Mouse (Mus musculus) MEL (cell line): ENCODE data around the gene Gm17268. TPM values are rescaled to one million over a fixed set of nuclear protein-coding genes. Genes with fewer than 3 reads are reported as not detected.

Experiments
- DNase-seq: peaks from one replicate; pipeline ENCODE4 v3.0.0; 2011; ENCODE audit warnings: low read depth, low spot score
- H3K27ac ChIP-seq: 2 replicates; pipeline ENCODE4 v1.5.1; 2012; ENCODE audit warnings: low read depth, mild to moderate bottlenecking, control low read depth, low read length, moderate library complexity; ENCODE audit not compliant: control insufficient read depth
- H3K27me3 ChIP-seq, 2 experiments: fragments of 150-350 bp in 1 of 2; sonication (generic) in 1 of 2; 2 replicates each; pipeline ENCODE4 v1.6.1; 2012; ENCODE audit warnings: low read length in 2 of 2, mild to moderate bottlenecking in 2 of 2, improper control_type of control experiment in 1 of 2, moderate library complexity in 1 of 2; ENCODE audit not compliant: insufficient read depth in 2 of 2, control insufficient read depth in 1 of 2
- H3K36me3 ChIP-seq, 2 experiments: 2 replicates each; pipeline ENCODE4 v1.6.1; 2012 to 2014; ENCODE audit warnings: low read length in 2 of 2, improper control_type of control experiment in 1 of 2, inconsistent platforms in 1 of 2, mild to moderate bottlenecking in 1 of 2; ENCODE audit not compliant: insufficient read depth in 2 of 2, control insufficient read depth in 1 of 2
- H3K4me1 ChIP-seq, 2 experiments: fragments of 150-350 bp in 1 of 2; sonication (generic) in 1 of 2; 2 replicates each; pipeline ENCODE4 v1.6.1; 2012; ENCODE audit warnings: low read length in 2 of 2, improper control_type of control experiment in 1 of 2, mild to moderate bottlenecking in 1 of 2; ENCODE audit not compliant: insufficient read depth in 2 of 2, control insufficient read depth in 1 of 2
- H3K4me3 ChIP-seq, 2 experiments: fragments of 150-350 bp in 1 of 2; sonication (generic) in 1 of 2; 2 replicates each; pipeline ENCODE4 v1.5.1; 2012; ENCODE audit warnings: low read depth in 2 of 2, low read length in 2 of 2, mild to moderate bottlenecking in 2 of 2, moderate library complexity in 2 of 2, control low read depth in 1 of 2, improper control_type of control experiment in 1 of 2; ENCODE audit not compliant: control insufficient read depth in 1 of 2, insufficient read depth in 1 of 2
- H3K79me2 ChIP-seq: 2 replicates; pipeline ENCODE4 v1.6.1; 2012; ENCODE audit warnings: mild to moderate bottlenecking, low read length, moderate library complexity; ENCODE audit not compliant: control insufficient read depth, poor library complexity, insufficient read depth
- H3K9ac ChIP-seq: 2 replicates; pipeline ENCODE4 v1.6.1; 2012; ENCODE audit warnings: low read depth, mild to moderate bottlenecking, control low read depth, low read length, moderate library complexity; ENCODE audit not compliant: control insufficient read depth, poor library complexity, severe bottlenecking
- H3K9me3 ChIP-seq: fragments of 150-350 bp; sonication (generic); replicated peaks from 2 replicates; pipeline ENCODE4 v1.6.1; 2012; ENCODE audit warnings: mild to moderate bottlenecking, low read length, improper control_type of control experiment, moderate library complexity; ENCODE audit not compliant: insufficient read depth
- BHLHE40 ChIP-seq: IDR thresholded peaks from 2 replicates; pipeline ENCODE4 v1.6.1; 2012; ENCODE audit warnings: low read depth, mild to moderate bottlenecking, inconsistent platforms, low read length, improper control_type of control experiment, borderline replicate concordance
- CTCF ChIP-seq, 3 experiments: IDR thresholded peaks in 2 of 3; conservative IDR thresholded peaks in 1 of 3; 2 replicates each; pipeline ENCODE4 v1.5.1; 2011 to 2012; ENCODE audit warnings: low read length in 3 of 3, low read depth in 2 of 3, mild to moderate bottlenecking in 2 of 3, improper control_type of control experiment in 1 of 3, inconsistent platforms in 1 of 3, mixed read lengths in 1 of 3, moderate library complexity in 1 of 3; ENCODE audit not compliant: control insufficient read depth in 1 of 3, insufficient read depth in 1 of 3, poor library complexity in 1 of 3, severe bottlenecking in 1 of 3
- EP300 ChIP-seq, 2 experiments: IDR thresholded peaks; 2 replicates each; pipeline ENCODE4 v1.6.1; 2011; ENCODE audit warnings: improper control_type of control experiment in 2 of 2, low read length in 2 of 2, low read depth in 1 of 2, mild to moderate bottlenecking in 1 of 2
- GATA1 ChIP-seq: IDR thresholded peaks from 2 replicates; pipeline ENCODE4 v1.6.1; 2011; ENCODE audit warnings: low read depth, low read length, improper control_type of control experiment
- HCFC1 ChIP-seq: IDR thresholded peaks from 2 replicates; pipeline ENCODE4 v1.6.1; 2012; ENCODE audit warnings: low read depth, mild to moderate bottlenecking, inconsistent platforms, low read length, improper control_type of control experiment, moderate library complexity
- JUND ChIP-seq: IDR thresholded peaks from 2 replicates; pipeline ENCODE4 v1.6.1; 2011; ENCODE audit warnings: low read depth, mild to moderate bottlenecking, improper control_type of control experiment, low read length
- KAT2A ChIP-seq: conservative IDR thresholded peaks from 2 replicates; pipeline ENCODE4 v1.6.1; 2012; ENCODE audit warnings: low read depth, low read length, improper control_type of control experiment, inconsistent platforms
- MAZ ChIP-seq: IDR thresholded peaks from 2 replicates; pipeline ENCODE4 v1.6.1; 2012; ENCODE audit warnings: low read depth, mild to moderate bottlenecking, inconsistent platforms, low read length, improper control_type of control experiment
- MXI1 ChIP-seq: IDR thresholded peaks from 2 replicates; pipeline ENCODE4 v1.6.1; 2011; ENCODE audit warnings: mild to moderate bottlenecking, low read depth, low read length, improper control_type of control experiment
- POLR2AphosphoS2 ChIP-seq: IDR thresholded peaks from 2 replicates; pipeline ENCODE4 v1.6.1; 2011; ENCODE audit warnings: low read length, improper control_type of control experiment
- POLR2AphosphoS5 ChIP-seq: IDR thresholded peaks from 2 replicates; pipeline ENCODE4 v1.6.1; 2012; ENCODE audit warnings: low read depth, borderline replicate concordance, mild to moderate bottlenecking, inconsistent platforms, low read length, moderate library complexity, mixed read lengths
- RCOR1 ChIP-seq: IDR thresholded peaks from 2 replicates; pipeline ENCODE4 v1.6.1; 2012; ENCODE audit warnings: low read depth, mild to moderate bottlenecking, inconsistent platforms, low read length, improper control_type of control experiment
- TCF12 ChIP-seq: IDR thresholded peaks from 2 replicates; pipeline ENCODE4 v1.6.1; 2014; ENCODE audit warnings: low read depth, mild to moderate bottlenecking, inconsistent platforms, low read length, improper control_type of control experiment, moderate library complexity
- USF1 ChIP-seq: IDR thresholded peaks from 2 replicates; pipeline ENCODE4 v1.6.1; 2014; ENCODE audit warnings: low read depth, mild to moderate bottlenecking, inconsistent platforms, low read length, improper control_type of control experiment, moderate library complexity
- USF2 ChIP-seq, 2 experiments: IDR thresholded peaks; 2 replicates each; pipeline ENCODE4 v1.6.1; 2011 to 2012; ENCODE audit warnings: improper control_type of control experiment in 2 of 2, low read length in 2 of 2, borderline replicate concordance in 1 of 2, inconsistent platforms in 1 of 2, low read depth in 1 of 2, mild to moderate bottlenecking in 1 of 2; ENCODE audit not compliant: insufficient read depth in 1 of 2
- ZC3H11A ChIP-seq: IDR thresholded peaks from 2 replicates; pipeline ENCODE4 v1.6.1; 2012; ENCODE audit warnings: low read depth, mild to moderate bottlenecking, inconsistent platforms, low read length, improper control_type of control experiment
- ZMIZ1 ChIP-seq: IDR thresholded peaks from 2 replicates; pipeline ENCODE4 v1.6.1; 2012; ENCODE audit warnings: low read depth, mild to moderate bottlenecking, inconsistent platforms, low read length, improper control_type of control experiment, moderate library complexity
- polyA plus RNA-seq, 2 experiments: library from polyadenylated mRNA; stranded (reverse) in 1 of 2; unstranded in 1 of 2; fragments of >175 nt in 1 of 2; fragments of >200 nt in 1 of 2; gene quantifications; 2 replicates each; pipeline versions ENCODE4 v1.2.1 to v1.2.4; 2012; ENCODE audit warnings: low replicate concordance in 2 of 2, low read depth in 1 of 2; ENCODE audit not compliant: insufficient read length in 2 of 2, insufficient read depth in 1 of 2, missing spikeins in 1 of 2
- total RNA-seq: library from RNA; depleted of rRNA; stranded (reverse); fragments of 300-350 nt; gene quantifications from 2 replicates; pipeline ENCODE4 v1.2.3, GENCODE M21; 2012

Gene Gm17268
- total and polyA plus RNA-seq, 3 experiments: not detected

- Histone ChIP-seq H3K79me2 (no peaks in the 10 kb centered on the region), H3K9me3 (no peaks in the 10 kb centered on the region), H3K4me1 (no peaks in the 10 kb centered on the region), H3K27me3 (no peaks in the 10 kb centered on the region), H3K27ac (no peak overlapping the region), H3K9ac (no peak overlapping the region), H3K4me3 (no peak overlapping the region), H3K36me3 (no peaks in the 10 kb centered on the region)
- no peak for DNase-seq
- no peak for TF ChIP-seq GATA1
- TF ChIP-seq MAZ: no peak
- no peak for TF ChIP-seq BHLHE40
- no peak for TF ChIP-seq ZMIZ1
- no peak for TF ChIP-seq MXI1
- no peak for TF ChIP-seq RCOR1
- TF ChIP-seq HCFC1: no peak
- TF ChIP-seq JUND: no peak
- no peak for TF ChIP-seq EP300 (IDR thresholded peaks at IDR 0.05; ENCODE audit: low read depth in 1 of 2, low read length in 2 of 2)
- no peak for TF ChIP-seq USF2 (IDR thresholded peaks at IDR 0.05; ENCODE audit: borderline replicate concordance in 1 of 2, insufficient read depth in 1 of 2, low read depth in 1 of 2, low read length in 2 of 2)
- no peak for TF ChIP-seq KAT2A
- no peak for TF ChIP-seq ZC3H11A
- TF ChIP-seq POLR2AphosphoS5: no peak
Measured at GRCm38 (mm10) chr11:82077031-82077430, 38.7 kb upstream of the Gm17268 start.

GRCm38 (mm10) chr11:82073686-82074085 is 35.3 kb upstream of the Gm17268 start:
- H3K79me2 ChIP-seq: no peaks in the 10 kb centered on the region
- no peaks in the 10 kb centered on the region for H3K4me1 ChIP-seq
- TF ChIP-seq MAZ (no peak), POLR2AphosphoS2 (no peak), USF1 (no peak), CTCF (IDR thresholded peaks at IDR 0.05 in 2 of 3, conservative IDR thresholded peaks at IDR 0.05 in 1 of 3; ENCODE audit: control insufficient read depth in 1 of 3, insufficient read depth in 1 of 3, low read depth in 2 of 3, low read length in 3 of 3, poor library complexity in 1 of 3, severe bottlenecking in 1 of 3) (no peak), TCF12 (no peak)
- no peak overlapping the region for H3K27ac ChIP-seq
- H3K9me3 ChIP-seq: no peaks in the 10 kb centered on the region
- no peaks in the 10 kb centered on the region for H3K27me3 ChIP-seq
- H3K4me3 ChIP-seq: no peak overlapping the region
- no peaks in the 10 kb centered on the region for H3K36me3 ChIP-seq
- H3K9ac ChIP-seq: no peak overlapping the region
- DNase-seq: no peak
